Mouse (Mus musculus): ENCODE measurements at regions not wholly inside any gene's neighbourhood (a gene's known extent, or its start where the extent isn't known, plus 50 kb on each side); places are given as distances from the start of the nearest gene placed in this dataset.
A peak's percentile ranks its signal among the peaks of the same experiment; 100 is the strongest.
"Not testable (repeated sequence)": the region's sequence is repeated elsewhere in the genome, so short reads cannot be mapped to it uniquely, and the experiment has no call there.

DNA sequence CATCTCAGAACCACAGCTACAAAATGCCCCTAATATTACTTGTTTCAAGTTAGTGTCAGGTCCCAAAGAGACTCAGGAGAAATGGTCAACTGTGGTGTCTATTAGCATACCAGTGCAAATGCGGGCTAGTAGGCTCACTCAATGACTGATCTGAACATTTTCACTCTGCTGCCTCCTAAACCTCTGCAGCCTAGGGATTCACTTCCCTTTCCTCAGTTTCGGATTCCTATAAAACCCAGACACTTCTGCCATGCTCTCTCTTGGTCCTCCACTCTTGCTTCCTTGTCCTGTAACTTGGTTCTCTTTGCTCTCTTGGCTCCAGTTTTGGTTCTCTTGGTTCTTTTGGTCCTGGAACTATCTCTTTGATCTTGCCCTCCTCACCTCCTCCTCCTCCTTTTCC is 206.3 kb upstream of the Spef2 start:
- Histone ChIP-seq H3K4me2 (replicated peaks; ENCODE audit: low read depth, low read length) (no peak overlapping the region), H3K9ac (ENCODE audit: low read depth, low read length) (no peak overlapping the region), H3K4me3 (ENCODE audit: low read depth, low read length) (no peak overlapping the region), H3K9me3 (ENCODE audit: control insufficient read depth, low read length) (no peaks in the 10 kb centered on the region), H3K36me3 (ENCODE audit: control insufficient read depth, insufficient read depth, low read length) (no peaks in the 10 kb centered on the region), H3K27me3 (ENCODE audit: control insufficient read depth, insufficient read depth, low read length) (no peaks in the 10 kb centered on the region), H3K27ac (ENCODE audit: low read depth, low read length) (no peak overlapping the region), H3K4me1 (replicated peaks; ENCODE audit: control insufficient read depth, insufficient read depth, low read length) (no peaks in the 10 kb centered on the region)
- 87% methylated on average over 2 of the region's 2 CpGs for WGBS
- ATAC-seq (ENCODE audit: low FRiP score) (no peak), DNase-seq (ENCODE audit: low spot score) (no peak)

DNA sequence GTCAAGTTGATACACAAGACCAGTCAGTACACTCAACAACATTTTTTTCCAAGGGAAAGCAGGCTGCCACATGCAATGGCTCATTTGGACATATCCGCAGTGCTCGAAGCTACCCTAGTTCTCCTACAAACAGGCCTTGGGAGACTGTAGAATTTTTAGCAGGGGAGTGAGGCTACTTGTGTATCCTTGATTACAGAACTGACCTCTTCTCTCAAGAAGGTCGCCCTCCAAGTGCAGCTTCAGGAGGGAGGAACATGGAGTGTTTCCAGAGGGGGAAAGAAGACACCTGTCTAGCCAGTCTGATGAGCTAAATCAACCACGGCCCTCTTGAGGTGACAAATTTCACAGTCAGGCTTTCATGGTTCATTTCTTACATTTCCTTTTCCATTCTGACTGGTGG is 202.0 kb upstream of the Prlr start:
- Histone ChIP-seq H3K9ac (ENCODE audit: low read depth, low read length) (no peak overlapping the region), H3K4me3 (ENCODE audit: low read depth, low read length) (no peak overlapping the region), H3K4me2 (replicated peaks; ENCODE audit: low read depth, low read length) (no peak overlapping the region), H3K27me3 (ENCODE audit: control insufficient read depth, insufficient read depth, low read length) (no peaks in the 10 kb centered on the region), H3K27ac (ENCODE audit: low read depth, low read length) (no peak overlapping the region), H3K9me3 (ENCODE audit: control insufficient read depth, low read length) (no peaks in the 10 kb centered on the region), H3K4me1 (replicated peaks; ENCODE audit: control insufficient read depth, insufficient read depth, low read length) (no peaks in the 10 kb centered on the region), H3K36me3 (ENCODE audit: control insufficient read depth, insufficient read depth, low read length) (no peaks in the 10 kb centered on the region)
- no peak for DNase-seq (ENCODE audit: low spot score)
- 78% methylated on average over 4 of the region's 4 CpGs for WGBS
- ATAC-seq (ENCODE audit: low FRiP score) = no peak

DNA sequence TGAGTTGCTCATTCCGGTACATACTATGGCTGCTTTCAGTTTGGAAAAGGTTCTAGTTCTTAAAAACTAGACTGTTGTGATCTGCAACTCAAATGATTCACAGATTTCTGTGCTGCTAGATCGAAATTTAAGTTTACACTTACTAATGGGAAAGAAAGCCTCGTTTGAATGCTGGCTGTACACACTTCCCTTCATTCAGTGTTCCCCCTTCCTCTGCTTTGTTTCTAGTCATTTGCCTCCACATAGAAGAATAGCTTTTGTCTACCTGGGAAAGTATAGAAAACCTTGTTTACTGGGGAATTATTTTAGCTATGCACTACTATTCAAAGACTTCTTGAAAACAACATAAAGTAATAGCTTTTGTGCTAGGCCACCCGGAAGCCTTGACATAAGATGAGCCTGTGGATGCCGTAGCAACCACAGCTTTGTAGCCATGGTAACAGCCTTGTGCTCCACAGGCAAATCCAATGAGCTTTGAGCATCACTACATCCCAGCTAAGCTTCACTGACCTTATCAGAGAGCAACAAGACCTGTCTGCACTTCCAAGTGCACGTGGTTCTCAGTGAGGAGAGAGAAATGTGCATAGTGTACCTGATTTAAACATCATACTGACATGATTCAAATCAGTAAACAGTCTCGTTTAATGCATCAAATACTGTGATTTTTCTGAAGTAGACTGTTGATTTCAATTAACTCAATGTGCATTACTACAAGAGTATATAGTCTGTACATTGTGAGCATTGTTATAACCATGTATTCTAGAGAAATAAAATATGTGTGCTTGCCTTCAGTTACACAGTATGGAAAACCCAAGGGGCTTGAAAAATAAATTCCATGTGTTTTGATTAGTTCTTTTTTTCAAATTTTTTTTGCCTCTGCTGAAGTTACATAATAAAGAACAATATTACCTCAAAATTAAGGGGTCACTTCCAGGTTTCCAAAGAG is 165.5 kb upstream of the Prlr start:
- Histone ChIP-seq H3K9me3 (ENCODE audit: control insufficient read depth, low read length) (no peaks in the 10 kb centered on the region), H3K36me3 (ENCODE audit: control insufficient read depth, insufficient read depth, low read length) (no peaks in the 10 kb centered on the region), H3K27me3 (ENCODE audit: control insufficient read depth, insufficient read depth, low read length) (no peaks in the 10 kb centered on the region), H3K4me3 (ENCODE audit: low read depth, low read length) (no peak overlapping the region), H3K9ac (ENCODE audit: low read depth, low read length) (no peak overlapping the region), H3K4me1 (replicated peaks; ENCODE audit: control insufficient read depth, insufficient read depth, low read length) (no peaks in the 10 kb centered on the region), H3K27ac (ENCODE audit: low read depth, low read length) (no peak overlapping the region), H3K4me2 (replicated peaks; ENCODE audit: low read depth, low read length) (no peak overlapping the region)
- 52% methylated on average over 7 of the region's 7 CpGs for WGBS
- DNase-seq (ENCODE audit: low spot score) (peak; percentile 25), ATAC-seq (ENCODE audit: low FRiP score) (peak; percentile 87)

DNA sequence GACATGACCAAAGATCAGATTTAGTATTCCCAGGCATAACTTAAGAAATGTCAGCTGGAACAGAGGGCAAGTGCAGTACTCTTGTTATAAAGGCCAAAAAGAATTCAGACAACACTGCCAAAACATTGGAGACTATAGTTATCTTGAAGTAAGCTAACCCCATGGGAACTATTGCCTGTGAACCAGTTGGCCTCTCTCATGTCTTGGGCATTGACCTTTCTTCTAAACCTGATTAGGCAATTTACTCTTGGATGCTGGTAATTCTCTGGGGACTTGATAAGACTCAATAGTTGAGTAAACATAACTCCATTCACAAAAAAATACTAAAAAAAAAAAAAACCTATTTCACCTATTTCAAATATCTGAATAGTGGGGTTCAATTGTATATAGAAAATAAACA is 159.8 kb upstream of the Prlr start:
- no peaks in the 10 kb centered on the region for H3K4me1 ChIP-seq (replicated peaks; ENCODE audit: control insufficient read depth, insufficient read depth, low read length)
- H3K9me3 ChIP-seq (ENCODE audit: control insufficient read depth, low read length) = no peaks in the 10 kb centered on the region
- no peak overlapping the region for H3K4me2 ChIP-seq (replicated peaks; ENCODE audit: low read depth, low read length)
- no peak overlapping the region for H3K9ac ChIP-seq (ENCODE audit: low read depth, low read length)
- no peak overlapping the region for H3K27ac ChIP-seq (ENCODE audit: low read depth, low read length)
- no peak for ATAC-seq (ENCODE audit: low FRiP score)
- H3K4me3 ChIP-seq (ENCODE audit: low read depth, low read length) = no peak overlapping the region
- H3K36me3 ChIP-seq (ENCODE audit: control insufficient read depth, insufficient read depth, low read length) = no peaks in the 10 kb centered on the region
- DNase-seq (ENCODE audit: low spot score) = no peak
- no peaks in the 10 kb centered on the region for H3K27me3 ChIP-seq (ENCODE audit: control insufficient read depth, insufficient read depth, low read length)

DNA sequence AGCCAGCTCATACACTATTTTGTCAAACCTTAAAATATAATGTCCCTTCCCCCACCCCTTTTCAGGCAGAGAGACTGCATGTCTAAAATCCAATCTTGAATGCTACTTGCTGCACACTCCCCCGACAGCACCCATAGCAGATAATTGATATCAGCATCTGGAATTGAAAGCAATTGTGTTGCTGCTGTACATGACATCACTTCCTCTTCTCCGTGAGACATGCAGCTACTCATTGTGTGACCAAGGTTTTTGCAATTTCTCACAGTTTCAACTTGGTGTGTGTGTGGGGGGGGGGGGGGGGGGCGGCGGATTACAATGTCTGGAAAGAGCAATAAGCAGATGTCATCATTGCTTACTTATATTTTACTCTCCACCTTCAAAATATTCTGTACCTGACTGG is 147.1 kb upstream of the Prlr start:
- no peak overlapping the region for H3K4me3 ChIP-seq (ENCODE audit: low read depth, low read length)
- H3K27ac ChIP-seq (ENCODE audit: low read depth, low read length) = no peak overlapping the region
- no peak overlapping the region for H3K9ac ChIP-seq (ENCODE audit: low read depth, low read length)
- 89% methylated on average over 4 of the region's 4 CpGs for WGBS
- ATAC-seq (ENCODE audit: low FRiP score) (no peak), DNase-seq (ENCODE audit: low spot score) (no peak)
- no peaks in the 10 kb centered on the region for H3K27me3 ChIP-seq (ENCODE audit: control insufficient read depth, insufficient read depth, low read length)
- no peaks in the 10 kb centered on the region for H3K4me1 ChIP-seq (replicated peaks; ENCODE audit: control insufficient read depth, insufficient read depth, low read length)
- H3K36me3 ChIP-seq (ENCODE audit: control insufficient read depth, insufficient read depth, low read length) = no peaks in the 10 kb centered on the region
- H3K9me3 ChIP-seq (ENCODE audit: control insufficient read depth, low read length) = no peaks in the 10 kb centered on the region
- H3K4me2 ChIP-seq (replicated peaks; ENCODE audit: low read depth, low read length) = no peak overlapping the region

DNA sequence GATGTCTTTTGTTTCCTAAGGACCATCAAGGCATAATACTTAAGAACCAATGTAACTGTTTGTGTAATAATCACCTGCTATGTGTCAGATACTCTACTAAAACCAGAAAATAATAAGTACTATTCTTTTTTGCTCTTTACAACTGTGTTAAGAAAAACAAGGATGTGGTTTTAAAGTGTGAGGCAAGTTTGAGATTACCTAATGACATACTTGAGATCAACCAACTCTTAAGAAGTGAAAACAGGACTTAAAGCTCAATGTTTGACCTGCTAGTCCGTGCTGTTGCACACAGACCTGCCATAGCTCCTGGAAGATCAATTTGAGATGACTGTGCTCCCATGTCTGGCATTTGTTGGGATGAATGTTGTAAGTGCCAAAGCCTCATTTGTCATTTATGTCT is 141.5 kb upstream of the Prlr start:
- DNase-seq (ENCODE audit: low spot score) (no peak), ATAC-seq (ENCODE audit: low FRiP score) (no peak)
- 83% methylated on average over 1 of the region's 1 CpGs for WGBS
- no peaks in the 10 kb centered on the region for H3K27me3 ChIP-seq (ENCODE audit: control insufficient read depth, insufficient read depth, low read length)
- H3K4me2 ChIP-seq (replicated peaks; ENCODE audit: low read depth, low read length) = no peak overlapping the region
- no peaks in the 10 kb centered on the region for H3K36me3 ChIP-seq (ENCODE audit: control insufficient read depth, insufficient read depth, low read length)
- no peak overlapping the region for H3K4me3 ChIP-seq (ENCODE audit: low read depth, low read length)
- no peak overlapping the region for H3K27ac ChIP-seq (ENCODE audit: low read depth, low read length)
- H3K4me1 ChIP-seq (replicated peaks; ENCODE audit: control insufficient read depth, insufficient read depth, low read length) = no peaks in the 10 kb centered on the region
- H3K9ac ChIP-seq (ENCODE audit: low read depth, low read length) = no peak overlapping the region
- H3K9me3 ChIP-seq (ENCODE audit: control insufficient read depth, low read length) = no peaks in the 10 kb centered on the region

DNA sequence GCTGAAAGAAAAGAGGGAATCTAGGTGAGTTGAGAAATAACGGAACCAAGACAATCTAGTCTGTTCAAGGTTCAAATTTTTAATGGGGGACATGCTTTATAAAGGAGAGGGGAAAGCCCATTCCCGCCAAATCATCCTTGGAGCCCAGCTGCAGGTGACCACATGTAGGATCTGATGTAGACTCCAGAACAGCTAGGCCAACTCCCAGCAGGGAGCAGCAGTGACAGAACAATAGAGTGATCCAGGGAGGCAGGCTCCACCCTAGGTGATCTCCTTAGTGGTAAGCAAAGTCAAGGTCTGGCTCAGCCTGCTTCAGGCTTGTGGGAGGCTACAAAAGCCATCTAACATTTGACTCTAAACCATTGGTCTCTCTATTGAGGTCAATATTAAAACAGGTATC is 140.5 kb upstream of the Prlr start:
- not testable (repeated sequence) for H3K36me3 ChIP-seq (ENCODE audit: control insufficient read depth, insufficient read depth, low read length); H3K9ac ChIP-seq (ENCODE audit: low read depth, low read length); ATAC-seq (ENCODE audit: low FRiP score); H3K4me2 ChIP-seq (replicated peaks; ENCODE audit: low read depth, low read length); DNase-seq (ENCODE audit: low spot score); H3K4me3 ChIP-seq (ENCODE audit: low read depth, low read length); H3K27me3 ChIP-seq (ENCODE audit: control insufficient read depth, insufficient read depth, low read length); H3K9me3 ChIP-seq (ENCODE audit: control insufficient read depth, low read length); H3K4me1 ChIP-seq (replicated peaks; ENCODE audit: control insufficient read depth, insufficient read depth, low read length); H3K27ac ChIP-seq (ENCODE audit: low read depth, low read length)
- WGBS = 76% methylated on average over 2 of the region's 2 CpGs

DNA sequence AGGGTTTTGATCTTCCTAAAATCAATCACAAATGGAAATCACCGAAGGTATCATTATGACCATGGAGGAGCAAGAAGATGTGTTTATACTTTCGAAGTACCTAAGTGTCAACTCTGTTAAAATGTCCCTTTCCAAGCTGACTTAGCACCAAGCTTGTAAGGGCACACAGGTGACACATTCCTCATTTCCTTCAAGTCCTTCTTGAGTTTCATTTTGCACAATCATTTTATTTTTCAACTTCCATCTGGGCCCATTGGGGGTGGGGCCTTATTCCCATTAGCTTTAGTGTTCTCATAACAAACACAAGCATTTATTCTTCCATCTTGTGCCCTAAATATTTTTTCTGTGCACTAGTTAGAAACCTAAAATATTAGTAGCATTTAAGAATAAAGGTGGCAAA is 103.5 kb upstream of the Prlr start:
- no peaks in the 10 kb centered on the region for H3K27me3 ChIP-seq (ENCODE audit: control insufficient read depth, insufficient read depth, low read length)
- H3K4me2 ChIP-seq (replicated peaks; ENCODE audit: low read depth, low read length) = no peak overlapping the region
- H3K36me3 ChIP-seq (ENCODE audit: control insufficient read depth, insufficient read depth, low read length) = no peaks in the 10 kb centered on the region
- no peaks in the 10 kb centered on the region for H3K9me3 ChIP-seq (ENCODE audit: control insufficient read depth, low read length)
- H3K9ac ChIP-seq (ENCODE audit: low read depth, low read length) = no peak overlapping the region
- ATAC-seq (ENCODE audit: low FRiP score) = no peak
- H3K4me3 ChIP-seq (ENCODE audit: low read depth, low read length) = no peak overlapping the region
- H3K27ac ChIP-seq (ENCODE audit: low read depth, low read length) = no peak overlapping the region
- H3K4me1 ChIP-seq (replicated peaks; ENCODE audit: control insufficient read depth, insufficient read depth, low read length) = no peaks in the 10 kb centered on the region
- no peak for DNase-seq (ENCODE audit: low spot score)
- WGBS = 90% methylated on average over 2 of the region's 2 CpGs

DNA sequence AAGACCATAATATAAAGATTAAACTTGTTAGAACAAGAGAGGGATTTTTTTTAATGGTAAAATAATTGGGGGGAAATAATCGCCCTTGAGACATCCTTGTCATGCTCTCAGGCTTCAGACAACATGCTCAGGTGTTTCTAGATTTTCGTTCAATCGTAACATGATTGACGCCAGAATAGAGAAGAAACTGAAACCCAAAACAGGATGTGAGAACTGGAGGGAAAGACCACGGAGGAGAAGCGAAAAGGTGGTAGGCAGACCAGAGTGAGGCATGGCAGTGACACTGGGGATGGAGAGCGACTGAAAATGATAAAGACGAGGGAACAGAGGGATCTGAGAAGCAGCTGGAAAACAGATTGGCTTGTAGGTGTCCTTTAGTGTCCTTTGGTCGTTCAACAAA is 102.1 kb upstream of the Prlr start:
- no peaks in the 10 kb centered on the region for H3K27me3 ChIP-seq (ENCODE audit: control insufficient read depth, insufficient read depth, low read length)
- 73% methylated on average over 9 of the region's 9 CpGs for WGBS
- no peak for ATAC-seq (ENCODE audit: low FRiP score)

More for the DNA sequence above, 102.1 kb upstream of the Prlr start:
- H3K27ac ChIP-seq (ENCODE audit: low read depth, low read length) = no peak overlapping the region
- H3K4me3 ChIP-seq (ENCODE audit: low read depth, low read length) = no peak overlapping the region
- H3K4me1 ChIP-seq (replicated peaks; ENCODE audit: control insufficient read depth, insufficient read depth, low read length) = no peaks in the 10 kb centered on the region
- no peaks in the 10 kb centered on the region for H3K36me3 ChIP-seq (ENCODE audit: control insufficient read depth, insufficient read depth, low read length)
- H3K4me2 ChIP-seq (replicated peaks; ENCODE audit: low read depth, low read length) = no peak overlapping the region
- no peak overlapping the region for H3K9ac ChIP-seq (ENCODE audit: low read depth, low read length)
- no peaks in the 10 kb centered on the region for H3K9me3 ChIP-seq (ENCODE audit: control insufficient read depth, low read length)
- DNase-seq (ENCODE audit: low spot score) = no peak

All from hindbrain, embryonic 11.5 days (tissue).